Mouse (Mus musculus) induced T-regulatory cell, adult 2 months (primary cell): ENCODE results near the gene Sec63.

Source experiments
- DNase-seq: peaks from one replicate; pipeline ENCODE4 v3.0.0-alpha.2; 2012; ENCODE audit warnings: low read depth

Gene Sec63

GRCm38 (mm10) chr10:42862806-42863205 lies 101.5 kb downstream of the Sec63 start:
- no peak for DNase-seq

DNA sequence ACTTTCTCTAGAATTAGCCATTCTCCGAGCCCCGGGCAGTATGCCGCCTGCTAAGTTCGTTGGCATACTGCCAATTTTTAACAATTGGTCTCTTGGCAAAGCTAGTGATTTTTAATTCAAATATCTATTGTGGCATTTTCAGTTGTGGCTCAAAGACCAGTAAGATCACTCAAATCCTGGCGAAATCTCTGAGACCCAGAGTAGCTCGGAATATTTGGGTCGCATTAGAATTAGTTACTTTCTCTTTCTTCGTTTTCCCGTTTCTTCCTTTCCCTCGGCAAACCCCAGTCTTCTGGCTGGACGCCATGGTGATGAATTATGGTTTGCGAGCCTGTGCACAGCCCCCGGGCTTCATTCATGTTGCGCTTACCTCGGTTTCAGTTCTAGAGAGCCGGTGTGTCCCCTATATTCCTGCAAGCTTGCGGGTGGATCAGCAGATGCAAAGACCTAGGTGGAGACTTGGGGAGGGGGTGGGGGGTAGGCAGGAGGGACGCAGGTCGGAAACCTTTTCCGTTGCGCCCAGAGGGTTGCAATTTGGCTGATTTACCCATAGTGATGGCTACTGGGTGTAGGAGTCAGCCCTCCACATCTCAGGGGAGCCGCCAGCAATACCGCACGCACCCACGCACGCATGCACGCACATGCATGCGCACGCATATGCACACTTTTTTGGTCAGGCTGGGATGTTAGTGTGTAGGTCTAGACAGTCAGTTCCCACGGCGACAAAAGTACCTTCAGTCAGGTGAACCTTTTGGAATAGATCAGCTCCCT lies 102.5 kb downstream of the Sec63 start:
- DNase-seq = peak; percentile 69

DNA sequence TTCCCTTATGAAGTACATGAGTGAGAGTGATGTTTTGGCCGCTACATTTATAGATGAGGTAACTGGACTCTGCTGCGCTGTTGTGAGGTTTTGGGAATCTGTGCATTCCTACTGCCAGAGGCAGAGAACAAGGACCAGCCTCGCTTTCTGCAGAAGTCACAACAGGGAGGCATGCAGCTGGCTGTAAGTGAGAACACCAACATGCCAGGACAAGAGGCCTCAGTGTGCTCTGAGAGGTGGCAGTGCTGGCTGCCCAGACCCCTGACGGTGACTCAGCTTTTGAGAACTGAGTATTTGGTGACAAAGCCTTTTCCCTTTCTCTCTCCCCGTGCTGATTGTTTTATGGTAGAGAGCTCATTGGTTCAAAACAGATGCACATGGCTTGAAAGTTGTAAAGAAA lies 103.4 kb downstream of the Sec63 start:
- DNase-seq = no peak

DNA sequence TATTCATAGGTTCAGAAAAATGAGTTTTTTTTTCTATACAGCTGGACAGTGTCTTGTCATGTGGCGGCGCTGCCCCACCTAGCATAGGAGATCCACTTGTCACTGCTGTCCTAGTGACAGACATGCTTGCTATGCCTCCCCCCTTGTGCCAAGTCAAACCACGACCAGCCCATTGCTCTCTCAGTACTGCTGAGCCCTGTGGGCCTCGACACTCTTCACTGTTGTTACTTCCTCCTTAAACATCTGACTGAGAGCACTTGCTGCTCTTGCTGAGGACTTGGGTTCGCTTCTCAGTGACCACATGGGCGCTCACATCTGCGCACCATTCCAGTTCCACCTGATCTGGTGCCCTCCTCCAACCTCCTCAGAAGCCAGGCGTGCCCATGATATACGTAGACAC lies 107.1 kb downstream of the Sec63 start:
- DNase-seq = no peak

- DNase-seq = peak; percentile 35
These were observed 108.2 kb downstream of the Sec63 start for GRCm38 (mm10) chr10:42869467-42869866.

GRCm38 (mm10) chr10:42872269-42873010 lies 111.1 kb downstream of the Sec63 start:
- DNase-seq = no peak

- DNase-seq = no peak
These were observed 111.8 kb downstream of the Sec63 start for GRCm38 (mm10) chr10:42873077-42873595.

DNA sequence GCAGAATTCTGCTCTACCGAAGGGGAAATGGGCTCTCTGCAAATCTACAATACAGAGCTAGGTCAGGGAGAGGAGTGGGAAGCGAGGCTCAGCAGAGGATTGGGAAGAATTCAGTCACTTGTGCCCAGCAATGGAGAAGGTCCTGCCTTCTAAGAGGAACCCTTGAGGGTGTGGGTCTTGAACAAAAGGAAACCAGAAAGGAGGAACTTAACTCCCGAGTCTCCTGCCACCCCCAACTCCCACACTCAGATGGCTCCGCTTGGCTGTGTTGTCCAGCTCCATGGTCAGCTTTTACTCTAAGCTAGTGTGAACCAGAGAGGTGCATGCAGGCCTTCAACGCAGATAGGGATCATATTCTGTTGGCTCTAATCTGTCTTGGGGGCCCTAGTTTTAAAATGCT lies 114.9 kb downstream of the Sec63 start:
- no peak for DNase-seq

GRCm38 (mm10) chr10:42879269-42879681 lies 118.0 kb downstream of the Sec63 start:
- DNase-seq = no peak

- no peak for DNase-seq
These were observed 118.4 kb downstream of the Sec63 start for GRCm38 (mm10) chr10:42879682-42880081.
